Mouse (Mus musculus): ENCODE data around the gene Patj.
"Not testable (repeated sequence)": the region's sequence is repeated elsewhere in the genome, so short reads cannot be mapped to it uniquely, and the experiment has no call there.

GRCm38 (mm10) chr4:98415150-98415549 is 19.6 kb downstream of the Patj start:
- not testable (repeated sequence) for TF ChIP-seq ZC3H11A (IDR thresholded peaks at IDR 0.05; ENCODE audit: borderline replicate concordance, low read depth, low read length); ZNF384 (IDR thresholded peaks at IDR 0.05; ENCODE audit: low read depth, low read length)
